In genomic region chr14:41065168-41065567, GRCm38 (mm10) we compare ENCODE assay signal across 23 mouse cellular contexts. TPM values are rescaled to one million over a fixed set of nuclear protein-coding genes. Genes with fewer than 3 reads are reported as not detected.
DNase-seq lines count a peak whose midpoint lies in the region; ATAC-seq and TF ChIP-seq lines count a peak whose summit lies in the region.
"Had no signal": no experiment of that assay in that cellular context is flagged by ENCODE, and none has a peak within 500 bp of the region (broad histone marks: within the 10 kb centered on the region; RNA-seq: fewer than 3 reads in every experiment).

No protein-coding gene starts in this region.

- intact Hi-C loops in heart, adult 2 months (cut with DNase I) = no loop called here

- peak; percentile 60; the same call in 1 of the 2 replicates for ATAC-seq in heart, postnatal 0 days (ENCODE audit: insufficient read depth, low read depth)
- ATAC-seq in stomach, embryonic 14.5 days (ENCODE audit: insufficient number of reproducible peaks, insufficient read depth, low FRiP score, low read depth) = peak; percentile 56; the same call in 1 of the 2 replicates
- ATAC-seq in stomach, postnatal 0 days (ENCODE audit: low FRiP score, low TSS enrichment) = no peak
- peak; percentile 98 for ATAC-seq in liver, embryonic 12.5 days
- ATAC-seq in forebrain, embryonic 12.5 days (ENCODE audit: low FRiP score) = no peak
- ATAC-seq: forebrain, postnatal 0 days had no signal

- no peak overlapping the region for H3K4me2 ChIP-seq in heart, postnatal 0 days (ENCODE audit: low read depth, low read length)
- H3K4me2 ChIP-seq in stomach, embryonic 14.5 days (replicated peaks; ENCODE audit: low read depth, low read length) = no peak overlapping the region
- H3K4me2 ChIP-seq in stomach, postnatal 0 days (replicated peaks; ENCODE audit: low read depth) = no peak overlapping the region
- peak overlapping the region; percentile 31 for H3K4me2 ChIP-seq in liver, embryonic 12.5 days
- no peak overlapping the region for H3K4me2 ChIP-seq in forebrain, embryonic 12.5 days
- H3K4me2 ChIP-seq: limb, embryonic 13.5 days; neural tube, embryonic 13.5 days had no signal

- H3K27me3 ChIP-seq in heart, postnatal 0 days (ENCODE audit: control insufficient read depth, insufficient read depth, low read length) = no peaks in the 10 kb centered on the region
- H3K27me3 ChIP-seq in heart, adult 2 months (ENCODE audit: control insufficient read depth, insufficient read depth, low read length) = no peaks in the 10 kb centered on the region
- H3K27me3 ChIP-seq in stomach, embryonic 14.5 days (ENCODE audit: control insufficient read depth, insufficient read depth, low read length) = no peaks in the 10 kb centered on the region
- no peaks in the 10 kb centered on the region for H3K27me3 ChIP-seq in stomach, postnatal 0 days (ENCODE audit: control insufficient read depth, insufficient read depth, low read length)
- H3K27me3 ChIP-seq in liver, embryonic 12.5 days (replicated peaks) = no peaks in the 10 kb centered on the region
- H3K27me3 ChIP-seq in forebrain, embryonic 12.5 days = no peaks in the 10 kb centered on the region
- H3K27me3 ChIP-seq: limb, embryonic 13.5 days; neural tube, embryonic 13.5 days had no signal

- H3K36me3 ChIP-seq in heart, postnatal 0 days (replicated peaks; ENCODE audit: control insufficient read depth, insufficient read depth, low read length) = no peaks in the 10 kb centered on the region
- no peaks in the 10 kb centered on the region for H3K36me3 ChIP-seq in heart, adult 2 months (ENCODE audit: control insufficient read depth, insufficient read depth, low read length)
- H3K36me3 ChIP-seq in stomach, embryonic 14.5 days (ENCODE audit: control insufficient read depth, insufficient read depth, low read length) = no peaks in the 10 kb centered on the region
- H3K36me3 ChIP-seq in stomach, postnatal 0 days (ENCODE audit: control insufficient read depth, insufficient read depth, low read length) = no peaks in the 10 kb centered on the region
- no peaks in the 10 kb centered on the region for H3K36me3 ChIP-seq in liver, embryonic 12.5 days
- no peaks in the 10 kb centered on the region for H3K36me3 ChIP-seq in forebrain, embryonic 12.5 days (replicated peaks)
- H3K36me3 ChIP-seq: G1E; limb, embryonic 13.5 days; neural tube, embryonic 13.5 days had no signal

- H3K4me3 ChIP-seq in heart, postnatal 0 days (ENCODE audit: low read depth, low read length) = no peak overlapping the region
- no peak overlapping the region for H3K4me3 ChIP-seq in heart, adult 2 months
- no peak overlapping the region for H3K4me3 ChIP-seq in stomach, embryonic 14.5 days (ENCODE audit: low read depth, low read length)
- no peak overlapping the region for H3K4me3 ChIP-seq in stomach, postnatal 0 days (ENCODE audit: low read depth, low read length)
- no peak overlapping the region for H3K4me3 ChIP-seq in liver, embryonic 12.5 days
- H3K4me3 ChIP-seq in forebrain, embryonic 12.5 days (replicated peaks) = no peak overlapping the region
- H3K4me3 ChIP-seq: limb, embryonic 13.5 days; neural tube, embryonic 13.5 days had no signal

- no peak for TF ChIP-seq POLR2A in heart, adult 2 months (IDR thresholded peaks at IDR 0.05; ENCODE audit: insufficient read depth, low read depth, low read length)

- no peak overlapping the region for H3K9ac ChIP-seq in heart, postnatal 0 days (replicated peaks; ENCODE audit: low read depth, low read length)
- H3K9ac ChIP-seq in heart, adult 2 months (ENCODE audit: low read depth, low read length) = no peak overlapping the region
- H3K9ac ChIP-seq in stomach, embryonic 14.5 days (replicated peaks; ENCODE audit: low read depth, low read length) = no peak overlapping the region
- no peak overlapping the region for H3K9ac ChIP-seq in stomach, postnatal 0 days (ENCODE audit: low read length)
- 0 out of 2 replicates have a peak overlapping the region, but pooled peaks have one; percentile 3 for H3K9ac ChIP-seq in liver, embryonic 12.5 days
- H3K9ac ChIP-seq in forebrain, embryonic 12.5 days = no peak overlapping the region
- H3K9ac ChIP-seq: forebrain, postnatal 0 days; limb, embryonic 13.5 days; neural tube, embryonic 13.5 days had no signal

- peaks cover 6% of the 10 kb centered on the region; the same call in 1 of the 2 replicates for H3K4me1 ChIP-seq in heart, postnatal 0 days (ENCODE audit: control insufficient read depth, insufficient read depth)
- H3K4me1 ChIP-seq in heart, adult 2 months (ENCODE audit: control insufficient read depth, insufficient read depth, low read length) = no peaks in the 10 kb centered on the region
- H3K4me1 ChIP-seq in stomach, embryonic 14.5 days (ENCODE audit: control insufficient read depth, insufficient read depth, low read length) = no peaks in the 10 kb centered on the region
- H3K4me1 ChIP-seq in stomach, postnatal 0 days (replicated peaks; ENCODE audit: control insufficient read depth, insufficient read depth) = no peaks in the 10 kb centered on the region
- H3K4me1 ChIP-seq in liver, embryonic 12.5 days = peaks cover 24% of the 10 kb centered on the region
- H3K4me1 ChIP-seq in forebrain, embryonic 12.5 days = no peaks in the 10 kb centered on the region
- H3K4me1 ChIP-seq: limb, embryonic 13.5 days; neural tube, embryonic 13.5 days had no signal

- H3K27ac ChIP-seq in heart, postnatal 0 days (ENCODE audit: low read depth) = no peak overlapping the region
- H3K27ac ChIP-seq in heart, adult 2 months = no peak overlapping the region
- no peak overlapping the region for H3K27ac ChIP-seq in stomach, embryonic 14.5 days (ENCODE audit: low read length)
- H3K27ac ChIP-seq in stomach, postnatal 0 days (replicated peaks) = no peak overlapping the region
- peak overlapping the region; percentile 51 for H3K27ac ChIP-seq in liver, embryonic 12.5 days
- H3K27ac ChIP-seq in forebrain, embryonic 12.5 days = no peak overlapping the region
- H3K27ac ChIP-seq: limb, embryonic 13.5 days; macrophage; neural tube, embryonic 13.5 days had no signal

- H3K79me2 ChIP-seq in heart, adult 2 months (replicated peaks; ENCODE audit: control insufficient read depth, insufficient read depth, low read length) = no peaks in the 10 kb centered on the region

- DNase-seq in heart, postnatal 0 days (ENCODE audit: low spot score) = no peak
- DNase-seq in heart, adult 2 months = no peak
- DNase-seq in stomach, postnatal 0 days (ENCODE audit: low spot score) = no peak
- DNase-seq in yolk sac, embryonic 10.5 days (ENCODE audit: low spot score) = peak; percentile 16
- DNase-seq in retina, embryonic 14.5 days (ENCODE audit: low spot score) = no peak
- DNase-seq: adrenal gland, adult 2 months; cerebellum, adult 8-10 months; embryo, embryonic 11 days; forebrain, postnatal 0 days; kidney, adult 9 months; retina, postnatal 1 day; thymus, postnatal 25 days had no signal

- TF ChIP-seq EP300 in heart, postnatal 0 days (IDR thresholded peaks at IDR 0.05; ENCODE audit: low read depth) = no peak
- TF ChIP-seq EP300 in heart, adult 2 months (IDR thresholded peaks at IDR 0.05; ENCODE audit: insufficient read depth, low read depth, low read length) = no peak
- no peak for TF ChIP-seq EP300 in stomach, postnatal 0 days (optimal IDR thresholded peaks at IDR 0.05)

- 6% methylated on average over 2 of the region's 2 CpGs for WGBS in heart, postnatal 0 days
- 18% methylated on average over 2 of the region's 2 CpGs for WGBS in heart, adult 2 months
- WGBS in stomach, embryonic 14.5 days = 49% methylated on average over 2 of the region's 2 CpGs
- WGBS in stomach, postnatal 0 days = 49% methylated on average over 2 of the region's 2 CpGs
- WGBS in liver, embryonic 12.5 days (ENCODE audit: insufficient replicate concordance) = 11% methylated on average over 2 of the region's 2 CpGs
- 89% methylated on average over 1 of the region's 2 CpGs for WGBS in forebrain, embryonic 12.5 days

- H3K9me3 ChIP-seq in heart, postnatal 0 days (replicated peaks; ENCODE audit: control insufficient read depth, low read length) = no peaks in the 10 kb centered on the region
- H3K9me3 ChIP-seq in stomach, embryonic 14.5 days (ENCODE audit: control insufficient read depth, low read depth, low read length) = no peaks in the 10 kb centered on the region
- no peaks in the 10 kb centered on the region for H3K9me3 ChIP-seq in stomach, postnatal 0 days (ENCODE audit: control insufficient read depth, low read length)
- H3K9me3 ChIP-seq in liver, embryonic 12.5 days (replicated peaks) = no peaks in the 10 kb centered on the region
- no peaks in the 10 kb centered on the region for H3K9me3 ChIP-seq in forebrain, embryonic 12.5 days
- H3K9me3 ChIP-seq: G1E; limb, embryonic 13.5 days; neural tube, embryonic 13.5 days had no signal

- no peak for TF ChIP-seq CTCF in heart, postnatal 0 days (IDR thresholded peaks at IDR 0.05; ENCODE audit: low read depth)
- TF ChIP-seq CTCF in heart, adult 2 months (IDR thresholded peaks at IDR 0.05) = no peak
- TF ChIP-seq CTCF in stomach, postnatal 0 days (IDR thresholded peaks at IDR 0.05; ENCODE audit: low read depth) = no peak

RNA-seq across cellular contexts. Expression of gene Dydc2, which starts 3.8 kb away (rescaled TPM):
- total RNA-seq in heart, postnatal 0 days (2014; rRNA removed; ENCODE audit: low replicate concordance) = not detected in 2 replicates
- 0.29 TPM in 1 of 2 replicates, not detected in the other for polyA plus RNA-seq in heart, postnatal 0 days (2015; fragmentation: Nextera tagmentation; extraction: Ambion mirVana)
- total RNA-seq in heart, adult 2 months (2021) = not detected
- not detected in 2 replicates for polyA plus RNA-seq in heart, adult 2 months (2012; rRNA removed)
- polyA plus RNA-seq in stomach, embryonic 14.5 days (2014; fragmentation: Nextera tagmentation; extraction: Ambion mirVana) = not detected in 2 replicates
- polyA plus RNA-seq in stomach, postnatal 0 days (2015; fragmentation: Nextera tagmentation; extraction: Ambion mirVana) = not detected in 2 replicates
- not detected in 2 replicates for polyA plus RNA-seq in liver, embryonic 12.5 days (2016; fragmentation: Nextera tagmentation; extraction: Ambion mirVana)
- not detected in 2 replicates for polyA plus RNA-seq in forebrain, embryonic 12.5 days (2016; fragmentation: Nextera tagmentation; extraction: Ambion mirVana)
- total RNA-seq: G1E; gastrocnemius, adult 8-10 months; heart, postnatal 25 days had no signal
- polyA plus RNA-seq: adrenal gland, adult 2 months; G1E; limb, embryonic 13.5 days; macrophage; neural tube, embryonic 13.5 days; small intestine, adult 2 months had no signal

RNA-seq across cellular contexts. Expression of gene Dydc1, which starts 7.5 kb away (rescaled TPM):
- not detected in 2 replicates for total RNA-seq in heart, postnatal 0 days (2014; rRNA removed; ENCODE audit: low replicate concordance)
- 0.12 TPM in 1 of 2 replicates, not detected in the other for polyA plus RNA-seq in heart, postnatal 0 days (2015; fragmentation: Nextera tagmentation; extraction: Ambion mirVana)
- not detected for total RNA-seq in heart, adult 2 months (2021)
- polyA plus RNA-seq in heart, adult 2 months (2012; rRNA removed) = not detected in 2 replicates
- polyA plus RNA-seq in stomach, embryonic 14.5 days (2014; fragmentation: Nextera tagmentation; extraction: Ambion mirVana) = not detected in 2 replicates
- not detected in 2 replicates for polyA plus RNA-seq in stomach, postnatal 0 days (2015; fragmentation: Nextera tagmentation; extraction: Ambion mirVana)
- not detected in 2 replicates for polyA plus RNA-seq in liver, embryonic 12.5 days (2016; fragmentation: Nextera tagmentation; extraction: Ambion mirVana)
- not detected in 2 replicates for polyA plus RNA-seq in forebrain, embryonic 12.5 days (2016; fragmentation: Nextera tagmentation; extraction: Ambion mirVana)
- total RNA-seq: adrenal gland, adult 2 months; forebrain, postnatal 0 days; G1E; gastrocnemius, adult 8-10 months; heart, postnatal 25 days; layer of hippocampus, adult 18-20 months had no signal
- polyA plus RNA-seq: adrenal gland, adult 2 months; G1E; limb, embryonic 13.5 days; macrophage; neural tube, embryonic 13.5 days; small intestine, adult 2 months had no signal

RNA-seq across cellular contexts. Expression of gene Mat1a, which starts 39.7 kb away (rescaled TPM):
- total RNA-seq in heart, postnatal 0 days (2014; rRNA removed; ENCODE audit: low replicate concordance) = 0.97 and 6.1 TPM in 2 replicates
- 0.10 and 0.19 TPM in 2 replicates for polyA plus RNA-seq in heart, postnatal 0 days (2015; fragmentation: Nextera tagmentation; extraction: Ambion mirVana)
- total RNA-seq in heart, adult 2 months (2021) = not detected
- 0.21 and 0.82 TPM in 2 replicates for polyA plus RNA-seq in heart, adult 2 months (2012; rRNA removed)
- 1.2 TPM in 1 of 2 replicates, not detected in the other for polyA plus RNA-seq in stomach, embryonic 14.5 days (2014; fragmentation: Nextera tagmentation; extraction: Ambion mirVana)
- 0.75 and 2.0 TPM in 2 replicates for polyA plus RNA-seq in stomach, postnatal 0 days (2015; fragmentation: Nextera tagmentation; extraction: Ambion mirVana)
- polyA plus RNA-seq in liver, embryonic 12.5 days (2016; fragmentation: Nextera tagmentation; extraction: Ambion mirVana) = 0.54 and 0.55 TPM in 2 replicates
- not detected in 2 replicates for polyA plus RNA-seq in forebrain, embryonic 12.5 days (2016; fragmentation: Nextera tagmentation; extraction: Ambion mirVana)
- total RNA-seq: forebrain, postnatal 0 days; heart, postnatal 25 days; layer of hippocampus, adult 18-20 months had no signal
- polyA plus RNA-seq: forebrain, postnatal 0 days; G1E; limb, embryonic 13.5 days; macrophage; neural tube, embryonic 13.5 days; small intestine, adult 2 months had no signal

RNA-seq across cellular contexts. Expression of gene Fam213a, which starts 51.6 kb away (rescaled TPM):
- 6.6 and 9.4 TPM in 2 replicates for total RNA-seq in heart, postnatal 0 days (2014; rRNA removed; ENCODE audit: low replicate concordance)
- polyA plus RNA-seq in heart, postnatal 0 days (2015; fragmentation: Nextera tagmentation; extraction: Ambion mirVana) = 23.8 and 25.7 TPM in 2 replicates
- 10 to 100 TPM; 27.1 to 32.4 TPM for total RNA-seq in heart, adult 2 months (2021)
- polyA plus RNA-seq in heart, adult 2 months (2012; rRNA removed) = 13.5 and 16.6 TPM in 2 replicates
- polyA plus RNA-seq in stomach, embryonic 14.5 days (2014; fragmentation: Nextera tagmentation; extraction: Ambion mirVana) = 42.7 and 45.8 TPM in 2 replicates
- 32.4 and 34.5 TPM in 2 replicates for polyA plus RNA-seq in stomach, postnatal 0 days (2015; fragmentation: Nextera tagmentation; extraction: Ambion mirVana)
- polyA plus RNA-seq in liver, embryonic 12.5 days (2016; fragmentation: Nextera tagmentation; extraction: Ambion mirVana) = 77.7 and 79.0 TPM in 2 replicates
- polyA plus RNA-seq in forebrain, embryonic 12.5 days (2016; fragmentation: Nextera tagmentation; extraction: Ambion mirVana) = 50.5 and 54.0 TPM in 2 replicates

Comparison
In these comparisons a context has a peak if more than half of its experiments do, and no peak if none do; other contexts are left out.
1. ATAC-seq: peak in heart, postnatal 0 days (single experiment), stomach, embryonic 14.5 days (single experiment) and liver, embryonic 12.5 days (single experiment); none in stomach, postnatal 0 days (single experiment) and forebrain, embryonic 12.5 days (single experiment).